ENCODE assay signal across 20 mouse cellular contexts in the genomic region with DNA sequence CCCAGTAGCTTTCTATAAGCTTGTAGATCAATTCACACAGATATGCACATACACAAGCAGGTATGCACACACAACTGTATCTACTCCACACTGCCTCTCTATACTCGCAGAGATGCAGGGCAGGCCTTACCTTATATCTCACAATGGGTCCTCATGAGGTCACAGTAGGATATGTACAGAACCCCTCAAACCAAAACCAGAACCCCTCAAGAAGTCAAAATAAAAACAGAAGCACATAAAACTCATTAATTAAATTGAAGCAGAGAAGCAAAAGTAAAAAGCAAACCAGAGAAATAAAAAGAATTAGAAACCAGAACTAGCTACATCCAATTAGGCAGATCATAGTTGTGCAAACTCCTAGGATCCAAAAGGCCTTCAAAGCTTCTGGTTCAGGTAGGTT. TPM values are rescaled to one million over a fixed set of nuclear protein-coding genes. Genes with fewer than 3 reads are reported as not detected.
DNase-seq lines count a peak whose midpoint lies in the region; TF ChIP-seq lines count a peak whose summit lies in the region.
"Had no signal": no experiment of that assay in that cellular context is flagged by ENCODE, and none has a peak within 500 bp of the region (broad histone marks: within the 10 kb centered on the region; RNA-seq: fewer than 3 reads in every experiment).

A gene (minus strand): TSS at position 101 of the 400 bp plus-strand sequence.

- H3K27me3 ChIP-seq in testis, adult 2 months (ENCODE audit: control insufficient read depth, insufficient read depth, low read length), result no peaks in the 10 kb centered on the region
- H3K27me3 ChIP-seq: CH12.LX had no signal

- TF ChIP-seq CTCF in testis, adult 2 months (IDR thresholded peaks at IDR 0.05; ENCODE audit: control insufficient read depth, insufficient read depth, insufficient replicate concordance, low read depth, low read length), result no peak

- H3K27ac ChIP-seq in testis, adult 2 months (ENCODE audit: control insufficient read depth, insufficient read depth, low read depth, low read length), result peak within 1 kb of the TSS; percentile 53

- no peaks in the 10 kb centered on the region for H3K4me1 ChIP-seq in testis, adult 2 months (ENCODE audit: control insufficient read depth, insufficient read depth, low read length)

- H3K36me3 ChIP-seq in testis, adult 2 months (ENCODE audit: control insufficient read depth, insufficient read depth, low read length), result no peaks in the 10 kb centered on the region
- H3K36me3 ChIP-seq: G1E had no signal

- TF ChIP-seq POLR2A in testis, adult 2 months (IDR thresholded peaks at IDR 0.05; ENCODE audit: control insufficient read depth, low read depth, low read length), result no peak

- DNase-seq in testis, postnatal 14 days (ENCODE audit: low spot score), result no peak
- DNase-seq: adrenal gland, adult 2 months; adrenal gland, adult 8-10 months; adrenal gland, postnatal 10 days; adrenal gland, postnatal 14 days; adrenal gland, postnatal 25 days; adrenal gland, postnatal 36 days; B cell, adult 2 months; cerebellum, adult 11 months; cerebellum, adult 11-12 months; cerebellum, adult 18-20 months; cerebellum, adult 2 months had no signal

- H3K4me3 ChIP-seq in testis, adult 2 months (ENCODE audit: control insufficient read depth, low read depth, low read length), result peak within 1 kb of the TSS; percentile 75

RNA-seq across cellular contexts. Expression of the gene that starts here (rescaled TPM):
- 9.2 and 10.5 TPM in 2 replicates for polyA plus RNA-seq in testis, adult 2 months (2012; rRNA removed)
- polyA plus RNA-seq: activated CD4-positive, CD25-positive, alpha-beta regulatory T cell, adult 4 months; adrenal gland, adult 2 months; brain, embryonic 14.5 days; C2C12; CD4-positive, CD25-positive, alpha-beta regulatory T cell, adult 4 months; cerebellum, adult 2 months; G1E; Patski had no signal
